Mouse (Mus musculus): Measurements from ENCODE around the gene Acox1.

Acox1 gene

GRCm38 (mm10) chr11:116167884-116168439, 30.9 kb downstream of the Acox1 start, which contains the start of gene Fbf1:
TSS of gene Fbf1 (minus strand) at chr11:116168166.
- peak; percentile 95 for DNase-seq (ENCODE audit: low spot score)

DNA sequence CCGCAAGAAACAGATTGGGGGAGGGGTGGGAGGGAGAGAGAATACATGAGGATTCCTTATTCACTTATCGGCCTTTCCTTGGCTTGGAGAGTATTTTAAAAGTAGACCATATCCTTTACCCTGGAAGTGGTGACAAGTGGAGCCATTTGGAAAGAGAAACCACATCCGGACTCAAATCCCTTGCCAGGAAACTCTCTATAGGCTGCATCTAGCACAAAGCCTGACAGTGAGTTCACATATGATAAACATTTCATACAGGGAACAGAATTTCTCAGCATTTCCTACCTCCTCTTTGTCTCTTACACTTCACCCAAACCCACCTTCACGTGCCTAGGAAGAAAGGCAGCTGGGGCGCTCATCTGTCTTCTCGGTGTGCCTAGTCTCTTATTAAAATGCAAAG, 31.6 kb downstream of the Acox1 start:
- DNase-seq (ENCODE audit: low spot score) = no peak

DNA sequence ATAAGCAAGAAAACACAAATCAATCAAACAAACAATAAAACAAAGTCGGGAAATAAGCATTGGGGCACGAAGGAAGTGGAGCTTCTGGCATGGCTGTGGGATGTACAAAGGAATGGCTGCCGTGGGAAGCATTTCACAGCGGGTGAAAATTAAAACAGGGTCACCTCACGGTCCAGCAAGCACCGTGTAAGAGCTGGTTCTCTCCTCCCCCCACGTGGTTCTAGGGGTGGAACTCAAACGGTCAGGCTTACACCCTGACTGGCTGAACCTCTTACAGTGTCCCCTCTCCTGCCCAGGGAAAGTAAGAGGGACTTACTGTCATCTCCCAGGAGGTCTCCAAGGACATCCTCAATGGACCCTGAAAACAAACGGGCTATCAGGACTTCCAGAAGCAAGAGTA, 35.8 kb downstream of the Acox1 start:
- DNase-seq (ENCODE audit: low spot score) = no peak

- no peak for DNase-seq (ENCODE audit: low spot score)
Observed at GRCm38 (mm10) chr11:116162146-116162545, 36.7 kb downstream of the Acox1 start.

- DNase-seq (ENCODE audit: low spot score) = no peak
Observed at GRCm38 (mm10) chr11:116161312-116161711, 37.5 kb downstream of the Acox1 start.

- no peak for DNase-seq (ENCODE audit: low spot score)
Observed at GRCm38 (mm10) chr11:116150960-116151359, 47.9 kb downstream of the Acox1 start.

- DNase-seq (ENCODE audit: low spot score) = no peak
Observed at GRCm38 (mm10) chr11:116149341-116149740, 49.5 kb downstream of the Acox1 start.

DNA sequence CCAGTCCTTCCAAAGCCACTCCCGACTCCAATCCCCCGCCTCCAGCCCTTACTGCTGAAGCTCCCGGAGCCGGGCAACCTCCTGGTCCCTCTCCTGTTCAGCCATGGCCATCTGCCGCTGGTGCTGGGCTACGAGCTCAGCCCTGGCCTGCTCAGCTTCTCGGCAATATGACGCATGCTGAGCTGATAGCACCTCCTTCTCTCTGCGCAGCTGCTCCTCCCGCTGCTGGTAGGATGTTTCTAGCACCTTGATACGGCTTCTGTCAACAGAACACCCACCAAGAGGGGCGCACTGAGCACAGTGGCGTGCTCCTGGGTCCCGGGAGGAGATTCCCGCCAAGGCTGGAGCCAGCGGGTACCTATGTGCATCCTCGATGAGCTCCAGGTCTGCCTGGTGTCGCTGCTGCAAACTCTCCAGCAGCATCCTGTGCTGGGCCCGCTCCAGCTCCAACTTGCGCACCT, 50.1 kb downstream of the Acox1 start:
- DNase-seq (ENCODE audit: low spot score) = no peak

GRCm38 (mm10) chr11:116146294-116146985, 52.4 kb downstream of the Acox1 start:
- no peak for DNase-seq (ENCODE audit: low spot score)

GRCm38 (mm10) chr11:116145481-116146293, 53.2 kb downstream of the Acox1 start:
- no peak for DNase-seq (ENCODE audit: low spot score)

DNA sequence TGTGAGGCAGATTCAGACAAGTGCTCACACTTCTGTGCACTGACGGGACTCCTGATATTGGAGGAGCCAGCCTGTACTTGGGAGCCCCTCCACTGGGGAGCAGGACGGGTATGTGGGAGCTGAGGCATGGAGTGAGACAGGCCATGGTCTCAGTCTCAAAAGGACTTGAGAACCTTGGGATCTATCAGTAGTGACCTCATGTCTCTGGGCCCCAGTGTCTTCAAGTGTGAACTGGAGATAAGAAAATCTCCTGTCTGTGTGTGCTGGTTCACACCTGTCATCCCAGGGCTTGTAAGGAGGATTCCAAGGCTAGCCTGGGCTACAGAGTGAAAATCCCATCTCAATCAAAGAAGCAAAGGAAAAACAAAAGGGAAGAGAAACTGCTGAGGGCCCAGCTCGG, 55.4 kb downstream of the Acox1 start:
- no peak for DNase-seq (ENCODE audit: low spot score)

GRCm38 (mm10) chr11:116142211-116142991, 56.4 kb downstream of the Acox1 start:
- DNase-seq (ENCODE audit: low spot score) = no peak

GRCm38 (mm10) chr11:116138468-116139138, 60.2 kb downstream of the Acox1 start, which contains the start of gene Mrpl38:
TSS of gene Mrpl38 (minus strand) at chr11:116138868.
- DNase-seq (ENCODE audit: low spot score) = peak; percentile 90

GRCm38 (mm10) chr11:116138096-116138467, 60.8 kb downstream of the Acox1 start:
- no peak for DNase-seq (ENCODE audit: low spot score)

- DNase-seq (ENCODE audit: low spot score) = no peak
Observed at GRCm38 (mm10) chr11:116134171-116134570, 64.7 kb downstream of the Acox1 start.

GRCm38 (mm10) chr11:116133497-116133896, 65.3 kb downstream of the Acox1 start:
- no peak for DNase-seq (ENCODE audit: low spot score)

DNA sequence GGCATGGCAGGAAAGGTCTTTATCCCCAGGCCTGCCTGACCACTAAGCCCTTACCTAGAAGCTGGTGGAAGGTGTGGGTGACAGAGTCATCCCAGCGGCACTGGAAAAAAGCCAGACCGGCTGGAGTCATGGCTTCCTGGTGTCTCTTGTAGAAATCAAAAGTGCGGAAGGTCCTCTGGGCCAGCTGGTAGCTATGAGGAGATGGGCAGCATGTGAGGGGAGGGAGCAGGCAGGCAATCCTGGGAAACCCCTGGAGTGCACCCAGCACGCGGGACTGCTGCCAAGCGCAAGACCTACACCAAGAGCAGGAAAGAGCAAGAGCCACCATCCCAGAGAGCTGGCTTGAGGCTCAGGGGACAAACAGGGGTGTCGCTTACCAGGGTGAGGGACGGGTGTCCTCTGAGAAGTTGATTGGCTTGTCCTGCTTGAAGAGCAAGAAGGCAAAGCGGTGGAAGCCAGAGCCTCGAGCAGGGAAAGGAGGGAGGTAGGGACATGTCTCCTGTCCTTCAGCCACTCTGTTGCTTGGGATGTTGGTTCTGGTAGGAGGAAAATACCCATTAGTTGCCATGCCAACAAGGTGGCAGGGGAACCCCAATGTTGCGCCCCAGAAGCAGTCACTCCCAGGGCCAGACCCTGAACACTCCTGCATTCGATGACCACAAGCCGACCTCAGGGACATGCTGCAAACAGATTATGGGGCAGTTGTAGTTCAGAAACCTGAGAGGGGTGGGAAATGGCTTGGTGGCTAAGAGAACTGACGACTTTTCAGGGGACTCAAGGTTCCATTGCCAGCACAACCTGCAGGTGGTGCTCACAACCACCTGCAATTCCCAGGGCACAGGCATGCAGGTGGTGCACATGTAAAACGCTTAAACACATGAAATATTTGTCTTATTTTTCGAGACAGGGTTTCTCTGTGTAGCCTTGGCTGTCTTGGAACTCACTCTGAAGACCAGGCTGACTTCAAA, 66.2 kb downstream of the Acox1 start:
- DNase-seq (ENCODE audit: low spot score) = no peak

DNA sequence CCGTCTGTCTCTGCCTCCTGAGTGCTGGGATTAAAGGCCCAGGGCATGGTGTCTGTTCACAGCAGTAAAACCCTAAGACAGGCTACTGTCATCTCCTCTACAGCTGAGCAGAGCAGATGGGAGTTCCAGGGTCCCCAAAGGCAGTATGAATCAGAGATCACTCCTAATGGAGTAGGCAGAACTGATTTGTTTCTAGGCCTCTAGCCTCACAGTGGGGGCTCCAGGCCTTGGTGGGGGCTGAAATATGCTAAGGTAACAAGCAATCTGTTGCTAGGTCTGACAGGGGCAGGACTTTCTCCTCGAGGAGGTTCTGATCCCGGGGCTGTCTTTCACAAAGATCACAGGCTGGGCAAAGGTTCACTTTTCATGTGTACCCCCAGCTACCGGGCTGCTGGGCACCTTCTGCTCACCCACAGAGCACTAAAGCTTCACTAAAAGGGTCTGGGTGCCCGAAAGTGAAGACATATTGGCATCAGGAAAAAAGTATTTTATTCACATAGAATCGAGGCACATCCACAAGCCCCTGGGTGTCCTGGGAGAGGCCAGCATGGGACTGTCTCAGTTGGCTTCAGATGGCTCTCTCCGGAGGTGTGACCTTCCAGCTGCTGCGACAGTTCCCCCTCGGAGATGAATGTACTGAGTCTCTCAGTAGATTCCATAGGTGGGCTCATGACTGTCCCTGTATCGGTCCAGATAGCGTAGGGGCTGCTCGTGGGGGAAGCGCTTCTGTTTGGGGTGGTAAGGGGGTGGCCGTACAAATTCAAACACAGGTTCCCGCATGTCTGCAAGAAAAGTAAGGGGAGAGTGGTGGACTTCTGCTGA, 67.3 kb downstream of the Acox1 start:
- no peak for DNase-seq (ENCODE audit: low spot score)

- DNase-seq (ENCODE audit: low spot score) = peak; percentile 80
Observed at GRCm38 (mm10) chr11:116130488-116131205, 68.2 kb downstream of the Acox1 start, which contains the start of gene Trim65. TSS of gene Trim65 (minus strand) at chr11:116131128.
